Comparison of ENCODE assay signal across 9 mouse cellular contexts in the genomic region with DNA sequence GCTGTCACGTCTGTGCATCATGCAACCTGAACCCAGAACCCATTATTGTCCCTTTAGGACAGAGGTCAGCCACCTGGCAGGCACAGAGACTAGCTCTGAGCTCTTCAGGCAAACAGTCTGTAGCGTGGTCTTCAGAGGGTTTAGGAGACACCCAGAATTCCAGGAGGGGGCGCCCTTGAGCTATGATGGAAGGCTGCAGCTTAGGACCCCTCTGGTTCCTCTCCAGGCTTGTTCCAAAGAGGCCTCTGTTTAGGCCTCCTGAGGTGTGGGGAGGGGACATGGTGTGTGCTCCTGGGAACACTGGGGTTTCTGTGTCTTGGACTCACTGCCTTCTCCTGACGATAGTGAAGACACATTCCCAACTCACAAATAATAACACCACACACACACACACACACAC. TPM values are rescaled to one million over a fixed set of nuclear protein-coding genes. Genes with fewer than 3 reads are reported as not detected.
DNase-seq lines count a peak whose midpoint lies in the region; ATAC-seq and TF ChIP-seq lines count a peak whose summit lies in the region.
"Had no signal": no experiment of that assay in that cellular context is flagged by ENCODE, and none has a peak within 500 bp of the region (broad histone marks: within the 10 kb centered on the region; RNA-seq: fewer than 3 reads in every experiment).

No protein-coding gene starts in this region.

- 39% methylated on average over 4 of the region's 4 CpGs for WGBS in heart, postnatal 0 days
- 34% methylated on average over 4 of the region's 4 CpGs for WGBS in kidney, postnatal 0 days
- 47% methylated on average over 4 of the region's 4 CpGs for WGBS in lung, adult 2 months

- no peaks in the 10 kb centered on the region for H3K9me3 ChIP-seq in heart, postnatal 0 days (replicated peaks; ENCODE audit: control insufficient read depth, low read length)
- no peaks in the 10 kb centered on the region for H3K9me3 ChIP-seq in kidney, postnatal 0 days (replicated peaks; ENCODE audit: low read length)
- H3K9me3 ChIP-seq: liver, embryonic 15.5 days had no signal

- TF ChIP-seq EP300 in heart, postnatal 0 days (IDR thresholded peaks at IDR 0.05; ENCODE audit: low read depth), result no peak

- no peak overlapping the region for H3K4me3 ChIP-seq in heart, postnatal 0 days (ENCODE audit: low read depth, low read length)
- no peak overlapping the region for H3K4me3 ChIP-seq in kidney, postnatal 0 days (replicated peaks; ENCODE audit: low read depth, low read length)
- no peak overlapping the region for H3K4me3 ChIP-seq in lung, adult 2 months (replicated peaks; ENCODE audit: extremely low read depth, low read depth, low read length)
- H3K4me3 ChIP-seq: liver, embryonic 15.5 days had no signal

- peak; percentile 47 for TF ChIP-seq CTCF in heart, postnatal 0 days (IDR thresholded peaks at IDR 0.05; ENCODE audit: low read depth)
- TF ChIP-seq CTCF in kidney, postnatal 0 days (IDR thresholded peaks at IDR 0.05; ENCODE audit: low read depth), result peak; percentile 83
- peak; percentile 55 for TF ChIP-seq CTCF in lung, adult 2 months (IDR thresholded peaks at IDR 0.05; ENCODE audit: insufficient read depth, low read length)

- H3K9ac ChIP-seq in heart, postnatal 0 days (replicated peaks; ENCODE audit: low read depth, low read length), result no peak overlapping the region
- no peak overlapping the region for H3K9ac ChIP-seq in kidney, postnatal 0 days (ENCODE audit: low read depth, low read length)
- H3K9ac ChIP-seq: liver, embryonic 15.5 days had no signal

- H3K4me2 ChIP-seq in heart, postnatal 0 days (ENCODE audit: low read depth, low read length), result no peak overlapping the region
- no peak overlapping the region for H3K4me2 ChIP-seq in kidney, postnatal 0 days (ENCODE audit: low read length)
- H3K4me2 ChIP-seq: liver, embryonic 15.5 days had no signal

- H3K27ac ChIP-seq in heart, postnatal 0 days (ENCODE audit: low read depth), result no peak overlapping the region
- H3K27ac ChIP-seq in kidney, postnatal 0 days, result no peak overlapping the region
- H3K27ac ChIP-seq: liver, embryonic 15.5 days had no signal

- DNase-seq in right cerebral cortex, adult 2 months (ENCODE audit: low spot score in 2 of 2), result peak; percentile 41 to 58
- no peak for DNase-seq in right cerebral cortex, adult 18-20 months
- peak; percentile 82 for DNase-seq in embryo, embryonic 10 days (ENCODE audit: low spot score)
- DNase-seq in heart, postnatal 0 days (ENCODE audit: low spot score), result no peak
- DNase-seq in kidney, postnatal 0 days (ENCODE audit: low spot score), result peak; percentile 88
- peak; percentile 75 for DNase-seq in lung, adult 2 months
- peak; percentile 75 for DNase-seq in ovary, postnatal 36 days (ENCODE audit: low spot score)
- DNase-seq in urinary bladder, postnatal 14 days (ENCODE audit: low spot score), result peak; percentile 72

- no peaks in the 10 kb centered on the region for H3K36me3 ChIP-seq in heart, postnatal 0 days (replicated peaks; ENCODE audit: control insufficient read depth, insufficient read depth, low read length)
- no peaks in the 10 kb centered on the region for H3K36me3 ChIP-seq in kidney, postnatal 0 days (ENCODE audit: insufficient read depth, low read length)
- H3K36me3 ChIP-seq: liver, embryonic 15.5 days had no signal

- no peaks in the 10 kb centered on the region for H3K4me1 ChIP-seq in heart, postnatal 0 days (ENCODE audit: control insufficient read depth, insufficient read depth)
- no peaks in the 10 kb centered on the region for H3K4me1 ChIP-seq in kidney, postnatal 0 days (replicated peaks; ENCODE audit: insufficient read depth, low read length)
- H3K4me1 ChIP-seq in lung, adult 2 months (ENCODE audit: control insufficient read depth, insufficient read depth, low read length), result no peaks in the 10 kb centered on the region
- H3K4me1 ChIP-seq: liver, embryonic 15.5 days had no signal

- ATAC-seq in heart, postnatal 0 days (ENCODE audit: insufficient read depth, low read depth), result no peak
- peak; percentile 78 for ATAC-seq in kidney, postnatal 0 days (replicated peaks; ENCODE audit: low FRiP score, low read depth)

- TF ChIP-seq POLR2A in lung, adult 2 months (IDR thresholded peaks at IDR 0.05; ENCODE audit: borderline replicate concordance, extremely low read depth, low read depth, low read length), result no peak

- no peaks in the 10 kb centered on the region for H3K27me3 ChIP-seq in heart, postnatal 0 days (ENCODE audit: control insufficient read depth, insufficient read depth, low read length)
- H3K27me3 ChIP-seq in kidney, postnatal 0 days (ENCODE audit: insufficient read depth, low read length), result no peaks in the 10 kb centered on the region
- H3K27me3 ChIP-seq: liver, embryonic 15.5 days had no signal

RNA-seq across cellular contexts. Expression of a gene that starts 20.4 kb away (rescaled TPM):
- total RNA-seq in heart, postnatal 0 days (2014; rRNA removed; ENCODE audit: low replicate concordance), result 1.8 and 3.5 TPM in 2 replicates
- 0.61 and 0.84 TPM in 2 replicates for polyA plus RNA-seq in heart, postnatal 0 days (2015; fragmentation: Nextera tagmentation; extraction: Ambion mirVana)
- 34.2 and 41.4 TPM in 2 replicates for polyA plus RNA-seq in kidney, postnatal 0 days (2015; fragmentation: Nextera tagmentation; extraction: Ambion mirVana)
- polyA plus RNA-seq in lung, adult 2 months (2012; rRNA removed), result 48.6 and 75.9 TPM in 2 replicates

RNA-seq across cellular contexts. Expression of a gene that starts 50.5 kb away (rescaled TPM):
- total RNA-seq in heart, postnatal 0 days (2014; rRNA removed; ENCODE audit: low replicate concordance), result 0.38 TPM in 1 of 2 replicates, not detected in the other
- polyA plus RNA-seq in heart, postnatal 0 days (2015; fragmentation: Nextera tagmentation; extraction: Ambion mirVana), result 0.54 and 0.82 TPM in 2 replicates
- 0.83 and 1.3 TPM in 2 replicates for polyA plus RNA-seq in kidney, postnatal 0 days (2015; fragmentation: Nextera tagmentation; extraction: Ambion mirVana)
- polyA plus RNA-seq in lung, adult 2 months (2012; rRNA removed), result 1.3 and 1.8 TPM in 2 replicates

Comparison
In these comparisons a context has a peak if more than half of its experiments do, and no peak if none do; other contexts are left out.
1. DNase-seq: peak in right cerebral cortex, adult 2 months (2 of 2), embryo, embryonic 10 days (single experiment), kidney, postnatal 0 days (single experiment), lung, adult 2 months (single experiment), ovary, postnatal 36 days (single experiment) and urinary bladder, postnatal 14 days (single experiment); none in right cerebral cortex, adult 18-20 months (single experiment) and heart, postnatal 0 days (single experiment).
2. RNA of a gene that starts 20.4 kb away (polyA plus RNA-seq): 48.6 to 75.9 TPM in lung, adult 2 months and 34.2 to 41.4 TPM in kidney, postnatal 0 days; 0.61 to 0.84 TPM in heart, postnatal 0 days; every median in the first group is over 10 times any median in the second.
3. Peak in every context shown above with its lines, with median percentiles within 50 percentile points of each other: CTCF ChIP-seq.